Mouse (Mus musculus) common myeloid progenitor, adult 5-6 weeks (primary cell): Measurements from ENCODE around the gene Il33. TPM values are rescaled to one million over a fixed set of nuclear protein-coding genes. Genes with fewer than 3 reads are reported as not detected.
A peak's percentile ranks its signal among the peaks of the same experiment; 100 is the strongest.
"Not testable (repeated sequence)": the region's sequence is repeated elsewhere in the genome, so short reads cannot be mapped to it uniquely, and the experiment has no call there.

Experiments used
- ATAC-seq: replicated peaks from 2 replicates; pipeline ENCODE4 v1.8.0; 2016; ENCODE audit warnings: low read depth, mild to moderate bottlenecking, moderate TSS enrichment, inconsistent platforms; ENCODE audit not compliant: poor library complexity, severe bottlenecking
- total RNA-seq: library from RNA; stranded (forward); fragments of 200-1000, 187-1606 nt; gene quantifications from 2 replicates; pipeline ENCODE4 v1.2.3, GENCODE M21; 2017

The Il33 gene
- total RNA-seq, 1 experiment from 2014 or later = not detected

GRCm38 (mm10) chr19:29930296-29930695 is 5.4 kb downstream of the Il33 start:
- ATAC-seq = no peak

DNA sequence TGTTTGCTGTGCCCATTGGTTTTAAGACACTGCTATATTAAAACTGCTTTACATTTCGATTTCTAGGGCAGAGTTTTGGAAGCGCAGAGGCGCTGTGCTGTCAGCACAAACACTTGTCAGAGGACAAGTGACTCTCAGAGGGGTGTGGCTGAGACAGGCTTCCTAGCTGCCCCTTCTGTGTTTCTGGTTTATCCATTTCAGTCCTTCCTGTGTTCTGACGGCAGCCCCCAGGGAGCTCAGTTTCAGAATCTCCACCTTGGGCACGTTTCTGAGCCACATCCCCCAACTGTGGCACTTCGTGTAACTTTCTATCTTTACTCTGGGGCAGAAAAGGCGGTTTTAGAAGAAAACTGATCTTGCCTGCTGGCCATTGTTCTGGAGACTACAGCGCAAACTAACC is 12.5 kb downstream of the Il33 start:
- no peak for ATAC-seq

DNA sequence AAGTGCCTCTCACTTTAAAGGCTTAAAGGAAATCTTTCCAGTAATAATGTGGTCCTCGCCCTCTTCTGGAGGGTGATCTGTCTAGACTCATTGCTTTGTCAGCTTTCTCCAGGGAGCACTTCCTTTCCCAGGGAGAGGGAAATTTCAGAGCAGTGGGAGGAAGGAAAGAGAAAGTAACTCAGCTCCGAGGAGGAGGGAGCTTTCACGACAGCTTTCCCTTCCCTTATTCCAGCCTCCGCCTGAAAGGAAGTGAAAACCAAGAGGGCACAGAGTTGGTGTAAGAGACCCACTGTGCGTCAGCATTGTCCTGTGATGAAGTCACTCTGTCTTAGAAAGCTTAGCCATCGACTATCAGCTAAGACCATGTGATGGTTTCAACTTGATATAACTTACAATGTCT is 15.3 kb downstream of the Il33 start:
- ATAC-seq = peak; percentile 71

DNA sequence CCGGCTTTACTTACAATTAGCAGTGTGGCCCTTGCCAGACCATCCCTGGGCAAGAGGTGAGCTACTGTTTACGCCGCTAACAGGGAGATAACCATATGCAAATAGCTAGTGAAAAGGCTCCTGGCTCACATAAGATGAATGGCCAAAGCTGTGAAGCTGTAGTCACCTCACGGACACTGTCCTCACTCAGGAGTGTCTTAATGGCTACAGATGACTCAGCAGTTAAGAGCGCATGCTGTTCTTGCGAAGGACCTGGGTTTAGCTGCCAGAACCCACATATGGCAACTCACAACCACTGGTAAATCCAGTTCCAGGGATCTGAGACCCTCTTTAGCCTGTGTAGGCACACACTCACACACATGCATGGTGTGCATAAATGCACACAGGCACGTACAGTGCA is 16.3 kb downstream of the Il33 start:
- ATAC-seq = no peak

DNA sequence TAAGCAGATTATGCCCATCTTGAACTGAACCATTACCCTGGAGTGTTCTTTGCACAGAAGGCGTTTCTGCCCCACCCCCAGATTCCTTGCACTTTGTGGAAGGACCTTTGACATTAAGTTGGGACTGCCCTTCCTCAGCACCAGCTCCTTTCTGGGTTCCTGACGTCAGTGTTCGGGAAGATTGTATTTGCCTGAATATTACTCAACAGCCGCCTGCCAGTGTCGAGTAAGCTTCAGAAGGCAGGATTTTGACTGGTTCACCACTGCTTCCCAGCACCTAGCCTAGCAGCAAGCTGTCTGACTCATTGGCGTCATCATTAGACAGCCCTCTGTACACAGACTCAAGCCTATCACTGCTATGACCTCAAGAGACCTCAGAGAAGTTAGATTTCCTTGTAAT is 17.4 kb downstream of the Il33 start:
- no peak for ATAC-seq

GRCm38 (mm10) chr19:29944426-29944825 is 19.5 kb downstream of the Il33 start:
- ATAC-seq = no peak

- ATAC-seq = not testable (repeated sequence)
These were observed 20.0 kb downstream of the Il33 start for GRCm38 (mm10) chr19:29944935-29945334.

DNA sequence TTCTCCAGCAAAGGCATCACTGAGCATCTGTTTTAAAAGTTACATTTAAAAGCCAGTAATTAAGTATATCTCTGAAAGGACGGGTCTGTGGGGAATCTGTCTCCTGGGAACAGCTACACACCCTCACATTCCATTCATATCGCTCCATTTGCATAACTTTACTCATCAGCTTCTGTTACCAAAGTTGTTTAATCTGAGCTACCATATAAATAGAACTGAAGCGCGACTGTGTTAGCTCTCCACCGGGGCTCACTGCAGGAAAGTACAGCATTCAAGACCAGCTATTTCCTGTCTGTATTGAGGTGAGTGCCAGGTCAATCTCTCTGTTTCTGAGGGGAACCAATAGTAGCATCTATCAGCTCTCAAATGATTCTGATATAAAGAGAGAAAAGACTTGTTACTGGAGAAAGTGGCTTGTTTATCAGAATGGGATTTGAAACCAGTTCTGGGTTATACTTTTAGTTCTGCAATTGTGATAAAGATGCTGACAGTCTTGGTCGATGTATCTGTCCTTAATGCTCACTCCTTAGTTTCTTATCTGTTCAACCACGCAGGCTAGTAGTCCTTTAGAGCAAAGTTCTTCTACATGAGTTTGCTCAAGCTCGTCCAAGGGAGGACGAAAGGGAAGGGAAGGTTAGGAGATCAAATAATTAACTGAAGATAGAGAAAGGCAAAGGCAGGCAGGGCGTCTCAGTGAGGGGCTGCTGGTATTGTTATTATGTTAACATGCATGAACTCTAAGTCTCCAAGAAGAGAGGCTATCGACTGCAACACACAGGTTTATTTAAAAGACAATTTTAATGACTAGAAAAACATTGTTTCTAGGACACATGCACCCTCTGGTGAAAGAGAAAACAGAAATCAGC is 20.9 kb downstream of the Il33 start:
- no peak for ATAC-seq

DNA sequence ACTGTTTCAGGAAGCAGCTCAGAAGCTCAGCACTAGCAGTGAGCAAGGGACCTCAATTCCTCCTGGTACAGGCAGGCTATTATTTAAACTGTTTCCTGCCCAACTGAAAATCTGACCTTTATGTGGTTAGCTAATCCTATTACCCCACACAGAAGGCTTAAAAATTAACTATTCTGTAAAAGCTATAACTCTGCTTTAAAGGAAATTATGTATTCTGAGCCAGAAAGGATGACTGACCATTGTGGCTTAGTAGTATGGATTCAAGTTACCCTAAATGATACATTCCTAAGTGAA is 21.5 kb downstream of the Il33 start:
- no peak for ATAC-seq

DNA sequence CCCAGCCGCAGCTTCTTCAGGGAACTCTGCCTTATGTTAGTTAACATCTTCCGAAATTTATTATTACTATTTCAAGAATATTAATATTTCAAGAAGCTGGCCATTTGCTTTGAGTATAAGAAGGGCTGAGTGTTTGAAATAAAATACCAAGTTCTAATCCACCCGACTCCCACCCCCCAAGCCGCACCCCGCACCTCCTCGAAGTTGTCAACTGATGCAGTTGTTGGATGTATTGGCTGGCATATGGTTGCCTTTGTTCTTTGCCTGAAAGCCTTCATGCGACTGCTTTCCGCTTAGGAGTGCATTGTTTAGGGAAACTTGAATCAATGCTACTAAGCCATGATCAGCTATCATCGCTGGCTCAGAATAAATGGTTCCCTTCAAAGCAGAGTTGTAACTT is 22.1 kb downstream of the Il33 start:
- ATAC-seq = no peak

DNA sequence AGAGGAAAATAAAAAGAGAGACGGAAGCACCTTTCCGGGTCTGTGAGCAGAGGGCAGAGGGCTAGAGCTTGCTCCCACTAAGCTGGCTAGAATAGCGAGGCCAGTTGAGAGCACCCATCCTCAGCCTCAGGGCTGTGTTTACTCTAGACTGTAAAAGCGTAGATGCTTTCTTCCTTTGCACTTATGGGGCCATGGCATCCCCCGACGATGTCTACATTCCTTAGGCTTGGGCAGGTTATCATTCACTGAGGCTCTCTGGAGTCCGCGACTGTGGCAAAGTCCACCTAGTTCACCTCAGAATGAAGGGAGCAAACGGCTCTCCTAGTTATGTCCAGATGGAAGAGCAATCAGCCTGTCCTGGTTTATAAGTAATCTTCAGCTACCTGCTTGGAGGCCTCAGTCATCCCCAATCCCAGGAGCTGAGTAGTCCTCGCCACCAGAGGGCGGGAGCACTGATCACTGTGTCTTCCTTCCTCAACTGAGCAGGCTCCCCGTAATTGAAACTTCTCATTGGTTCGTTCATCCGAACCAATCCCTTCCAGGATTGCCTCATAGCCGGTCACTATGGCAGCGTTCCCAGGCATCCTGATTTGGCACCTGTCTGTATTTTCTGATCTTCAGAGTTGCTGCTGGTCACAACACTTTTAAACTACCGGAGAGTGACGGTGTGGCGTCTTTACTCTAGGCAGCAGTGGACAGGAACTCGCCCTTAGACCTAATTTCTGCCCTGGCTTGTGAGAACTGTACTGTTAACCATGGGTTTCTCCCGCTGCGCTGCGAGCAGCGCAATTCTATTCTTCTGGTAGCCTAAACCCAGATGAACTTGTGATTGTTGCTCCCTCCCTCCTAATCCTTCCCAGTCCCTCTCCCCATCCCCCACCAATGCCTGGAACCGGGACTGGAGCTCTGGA is 23.2 kb downstream of the Il33 start:
- peak; percentile 98 for ATAC-seq

DNA sequence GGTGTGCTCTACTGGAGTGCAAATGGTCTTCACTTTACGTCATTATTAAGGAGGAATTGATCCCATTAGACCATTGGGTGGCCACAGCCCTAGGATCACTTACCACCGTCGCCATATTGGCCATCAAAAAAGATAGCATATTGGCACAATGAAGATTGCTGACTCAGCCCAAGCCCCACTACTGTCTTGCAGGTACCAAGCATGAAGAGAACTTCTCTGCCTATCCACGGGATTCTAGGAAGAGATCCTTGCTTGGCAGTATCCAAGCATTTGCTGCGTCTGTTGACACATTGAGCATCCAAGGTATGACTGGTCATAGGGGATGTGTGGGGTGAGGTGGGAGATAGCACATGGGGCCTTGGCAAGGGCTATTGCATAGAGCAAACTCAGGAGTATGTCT is 27.6 kb downstream of the Il33 start:
- ATAC-seq = no peak

DNA sequence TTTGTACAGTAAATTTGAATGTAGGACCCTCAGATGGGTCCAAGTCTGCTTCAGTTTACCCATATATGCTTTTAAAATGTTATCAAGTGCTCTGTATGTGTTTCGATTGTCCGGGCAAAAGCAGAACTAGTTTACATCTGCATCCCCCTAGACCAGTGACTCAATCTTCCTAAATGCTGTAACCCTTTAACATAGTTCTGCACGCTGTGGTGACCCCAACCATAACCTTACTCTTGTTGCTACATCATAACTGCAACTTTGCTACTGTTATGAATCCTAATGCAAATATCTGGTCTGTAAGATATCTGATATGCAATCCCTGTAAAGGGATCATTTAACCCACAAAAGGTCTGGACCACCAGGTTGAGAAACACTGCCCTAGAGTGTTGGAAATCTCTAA is 28.9 kb downstream of the Il33 start:
- ATAC-seq = no peak

DNA sequence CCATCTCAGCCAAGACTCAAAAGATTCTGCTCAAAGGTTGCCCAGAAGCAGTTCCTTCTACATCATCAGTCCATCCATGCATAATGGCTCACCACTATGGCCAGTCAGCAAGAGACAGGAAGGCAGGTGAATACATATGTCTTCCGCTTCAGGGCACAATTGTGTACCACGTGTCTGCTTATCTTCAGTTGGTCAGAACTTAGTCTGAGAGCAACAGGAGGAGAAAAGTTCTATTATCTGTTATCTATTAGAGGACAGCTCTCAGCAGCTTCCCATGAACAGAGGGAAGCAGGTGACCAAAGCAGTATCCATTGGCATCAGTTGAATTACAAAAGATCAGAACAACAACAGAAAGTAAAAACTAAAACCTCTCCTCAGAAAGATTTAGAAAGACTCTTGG is 30.5 kb downstream of the Il33 start:
- ATAC-seq = no peak

DNA sequence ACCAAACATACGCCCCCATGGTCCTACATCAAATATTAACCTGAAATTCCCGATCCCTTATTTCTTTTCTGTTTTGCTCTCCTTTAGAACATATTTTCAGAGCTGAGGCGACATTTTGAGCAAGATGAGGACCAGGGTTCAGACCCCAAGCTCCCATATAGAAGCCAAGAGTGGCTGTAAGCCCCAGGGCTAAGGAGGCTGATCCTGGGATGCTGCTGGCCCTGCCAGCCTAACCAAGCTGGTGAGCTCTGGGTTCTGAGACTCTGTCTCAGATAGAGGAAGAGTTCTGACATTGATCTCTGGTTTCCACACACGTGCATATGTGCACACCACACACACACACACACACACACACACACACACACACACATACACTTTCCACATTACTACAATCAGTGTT is 36.0 kb downstream of the Il33 start:
- ATAC-seq = no peak

DNA sequence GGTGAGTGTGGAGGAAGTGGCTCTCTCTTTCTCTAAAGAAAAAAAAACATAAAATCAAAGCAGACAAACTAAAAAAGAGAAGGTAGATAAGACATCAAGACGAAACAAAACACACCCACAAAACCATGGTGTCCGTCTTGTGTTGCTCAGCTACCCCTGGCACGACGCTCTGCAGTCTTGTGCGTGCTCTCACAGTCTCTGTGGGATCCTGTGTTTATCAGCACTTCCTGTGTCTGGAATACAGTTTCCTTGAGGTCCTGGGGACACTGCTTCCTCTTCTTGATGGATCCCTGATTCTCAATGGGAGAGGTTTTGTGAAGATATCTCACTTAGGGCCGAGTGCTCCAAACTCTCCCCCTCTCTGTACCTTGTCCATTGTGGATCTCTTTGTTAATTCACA is 36.9 kb downstream of the Il33 start:
- no peak for ATAC-seq

DNA sequence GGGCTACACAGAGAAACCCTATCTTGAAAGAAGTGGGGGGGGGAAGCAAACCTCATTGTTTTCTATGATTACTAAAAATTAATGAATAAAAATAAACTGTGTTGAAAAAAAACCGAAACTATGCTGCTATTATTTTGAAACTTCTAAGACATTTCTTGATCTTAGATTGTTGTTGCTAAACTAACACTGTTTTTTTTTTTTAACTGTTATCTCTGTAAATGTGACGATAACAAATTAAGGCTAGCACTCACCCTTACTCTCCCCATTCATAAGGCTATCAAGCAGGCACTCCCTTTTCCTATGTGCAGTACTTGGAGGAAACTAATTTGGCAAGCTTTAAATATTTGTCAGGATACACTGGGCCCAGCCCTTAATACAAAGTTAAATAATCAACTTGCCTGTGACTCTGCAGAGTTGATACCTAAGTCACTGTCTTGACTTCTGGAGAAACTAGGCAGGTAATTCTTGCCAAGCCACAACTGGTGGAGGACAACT is 38.7 kb downstream of the Il33 start:
- ATAC-seq = no peak

- ATAC-seq = no peak
These were observed 43.0 kb downstream of the Il33 start for GRCm38 (mm10) chr19:29967960-29968359.

DNA sequence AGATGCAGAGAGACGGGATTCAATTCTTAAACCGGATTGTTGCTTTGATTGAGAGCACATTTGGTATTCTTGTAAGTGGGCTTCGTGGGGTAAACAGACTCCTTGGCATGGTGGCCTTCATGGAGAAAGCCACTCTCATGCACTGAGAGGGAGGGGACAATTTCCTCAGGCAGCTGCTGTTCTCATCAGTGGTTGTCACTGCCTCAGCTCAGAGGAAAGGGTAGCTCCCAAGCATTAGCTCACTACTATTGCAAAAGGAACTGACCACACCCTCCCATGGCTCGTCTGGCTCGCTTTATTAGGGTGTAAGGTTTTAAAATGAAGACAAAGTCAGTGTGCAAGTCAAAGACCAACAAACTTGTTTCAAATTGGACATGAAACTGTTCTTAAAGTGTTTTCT is 48.5 kb downstream of the Il33 start:
- no peak for ATAC-seq

DNA sequence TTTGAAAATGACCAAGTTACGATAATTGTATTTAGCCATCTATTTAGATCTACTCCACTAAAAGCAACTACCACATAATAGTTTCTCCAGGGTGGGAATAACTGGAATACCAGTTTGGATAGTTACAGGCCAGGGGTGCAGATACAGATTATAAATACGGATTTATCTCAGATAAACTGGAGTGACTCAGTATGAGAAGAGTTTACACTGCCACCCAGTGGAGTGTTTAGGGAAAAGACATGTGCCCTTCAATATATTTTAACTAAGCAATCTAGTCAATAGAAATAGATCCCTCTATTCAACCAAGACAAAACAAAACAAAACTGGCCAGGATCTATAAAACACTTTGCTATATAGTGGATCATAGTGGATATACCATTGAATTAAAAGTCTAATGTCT is 53.9 kb downstream of the Il33 start:
- 0 out of 2 replicates have a peak, but pooled peaks have one; percentile 39 for ATAC-seq

DNA sequence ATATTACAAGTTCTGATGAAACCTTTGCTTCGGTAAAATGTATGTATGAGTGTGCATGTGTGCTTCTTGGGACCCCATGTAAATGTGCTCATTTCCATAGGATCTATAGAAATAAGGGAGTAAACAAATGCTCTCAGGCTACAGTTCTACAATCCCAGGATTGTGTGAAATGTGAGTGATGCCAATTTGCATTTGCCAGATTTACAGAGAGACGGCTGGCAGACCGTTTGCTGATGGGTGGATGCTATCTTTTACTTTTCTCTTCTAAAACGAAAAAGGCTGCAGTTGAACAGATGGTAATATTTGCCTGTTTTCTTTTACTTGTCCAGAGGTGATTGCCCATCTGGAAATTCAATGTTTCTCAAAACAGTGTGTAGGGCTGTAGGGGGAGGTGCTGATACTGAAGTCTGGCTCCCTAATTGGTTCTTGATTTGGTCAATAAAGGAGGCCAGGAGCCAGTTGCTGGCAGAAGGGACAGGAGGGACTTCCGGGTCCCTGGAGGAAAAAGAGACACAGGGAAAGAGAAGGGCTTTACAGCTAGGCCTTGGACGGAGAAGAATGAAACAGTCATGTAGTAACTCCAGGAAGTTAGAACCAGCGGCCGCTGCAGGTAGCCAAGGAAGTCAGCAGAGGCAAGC is 54.7 kb downstream of the Il33 start:
- no peak for ATAC-seq
